Mouse (Mus musculus) gastrocnemius, postnatal 14 days (tissue): Measurements from ENCODE around the gene Spink4. TPM values are rescaled to one million over a fixed set of nuclear protein-coding genes. Genes with fewer than 3 reads are reported as not detected.

Experiments used
- DNase-seq: peaks from one replicate; pipeline ENCODE4 v3.0.0; 2021; ENCODE audit warnings: mixed read lengths
- intact Hi-C: fragments of 180-260 bp; cut with DNase I; formaldehyde crosslinking; loops from one replicate; pipeline ENCODE4 v1.15.1; 2025; ENCODE audit warnings: low total_unique reads
- total RNA-seq, 2 experiments: library from RNA; stranded (reverse); gene quantifications; 2 replicates each; pipeline ENCODE4 v1.2.3; 2021

Gene Spink4
- total RNA-seq, 2 experiments from 2014 or later: not detected

DNA sequence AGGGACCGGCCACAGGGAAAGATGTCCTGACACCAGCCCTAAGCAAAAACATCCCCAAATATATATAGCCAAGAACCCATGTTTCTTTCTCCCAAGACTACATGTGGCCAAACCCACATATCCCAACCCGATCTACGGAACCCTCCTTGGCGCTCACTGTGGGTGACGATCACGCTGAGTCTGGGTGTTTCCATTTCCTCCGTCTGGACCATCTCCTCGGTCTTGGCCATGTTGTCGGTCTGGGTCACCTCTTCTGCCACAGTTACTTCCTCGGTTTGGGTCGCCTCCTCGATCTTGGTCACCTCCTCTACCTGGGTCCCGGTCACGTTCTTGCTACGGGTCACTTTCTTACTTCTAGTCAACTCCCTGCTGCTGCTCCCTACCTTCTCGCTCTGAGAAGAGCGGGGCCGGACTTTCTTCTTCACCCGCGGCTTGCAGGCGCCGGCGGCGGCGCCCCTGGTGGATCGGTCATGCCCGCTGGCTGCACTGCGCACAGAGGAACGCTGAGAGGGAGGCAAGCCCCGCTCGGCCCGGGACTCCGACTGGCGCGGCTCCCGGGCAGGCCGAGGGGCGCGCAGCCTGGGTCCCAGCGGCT, 27.8 kb downstream of the Spink4 start:
- intact Hi-C loops: loop anchor here (2.0 kb wide), 1 partner anchor 23 kb away; the partner anchor contains the start of gene Nfx1
- DNase-seq: no peak

DNA sequence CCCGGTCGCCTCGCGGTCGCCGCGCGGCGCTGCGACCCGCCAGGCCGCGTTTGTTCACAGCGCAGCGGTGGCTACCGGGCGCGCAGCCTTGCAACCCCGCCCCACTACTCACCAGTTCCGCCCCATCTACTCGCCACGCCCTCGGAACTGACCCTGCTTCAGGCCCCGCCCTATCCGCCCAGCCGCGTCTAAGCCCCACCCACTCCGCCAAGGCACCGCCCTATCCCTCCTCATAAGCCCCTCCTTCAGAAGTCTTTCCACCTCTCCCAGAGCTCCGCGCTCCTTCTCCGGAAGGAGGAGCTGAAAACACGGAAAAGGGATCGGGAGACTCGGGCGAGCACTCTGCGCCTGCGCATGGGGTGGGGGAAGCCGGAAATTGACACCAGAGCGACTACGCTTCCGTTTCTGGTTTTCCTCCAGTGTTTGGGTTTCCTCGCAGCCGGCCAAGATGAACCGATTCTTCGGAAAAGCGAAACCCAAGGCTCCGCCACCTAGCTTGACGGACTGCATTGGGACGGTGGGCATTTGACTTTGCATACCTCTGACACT, 28.4 kb downstream of the Spink4 start, which contains the start of the genes Bag1 and Chmp5:
Bag1 (minus strand) TSS at position 135 of the 549 bp plus-strand sequence.
Chmp5 (plus strand) TSS at position 248 of the 549 bp plus-strand sequence.
- intact Hi-C loops: loop anchor here (2.0 kb wide), 1 partner anchor 23 kb away; the partner anchor contains the start of gene Nfx1
- DNase-seq: peak; percentile 98

DNA sequence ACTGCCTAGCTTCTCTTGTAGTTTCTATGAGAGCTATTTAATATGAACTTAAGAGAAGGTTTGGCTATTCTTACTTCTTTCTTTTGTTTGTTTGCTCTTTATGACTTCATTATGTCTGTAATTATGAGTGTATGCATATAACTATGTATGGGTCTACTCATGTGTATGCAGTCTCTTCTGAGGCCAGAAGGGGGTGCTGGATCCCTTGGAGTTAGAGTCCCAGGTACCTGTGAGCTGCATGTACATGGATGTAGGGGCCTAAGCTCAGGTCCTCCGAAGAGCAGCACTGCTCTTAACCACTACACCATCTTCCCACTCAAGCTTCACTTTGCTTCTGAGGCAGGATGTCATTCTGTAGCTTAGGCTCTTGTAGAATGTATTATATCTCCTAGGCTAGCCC, 33.7 kb downstream of the Spink4 start:
- intact Hi-C loops: no loop called here
- no peak for DNase-seq

DNA sequence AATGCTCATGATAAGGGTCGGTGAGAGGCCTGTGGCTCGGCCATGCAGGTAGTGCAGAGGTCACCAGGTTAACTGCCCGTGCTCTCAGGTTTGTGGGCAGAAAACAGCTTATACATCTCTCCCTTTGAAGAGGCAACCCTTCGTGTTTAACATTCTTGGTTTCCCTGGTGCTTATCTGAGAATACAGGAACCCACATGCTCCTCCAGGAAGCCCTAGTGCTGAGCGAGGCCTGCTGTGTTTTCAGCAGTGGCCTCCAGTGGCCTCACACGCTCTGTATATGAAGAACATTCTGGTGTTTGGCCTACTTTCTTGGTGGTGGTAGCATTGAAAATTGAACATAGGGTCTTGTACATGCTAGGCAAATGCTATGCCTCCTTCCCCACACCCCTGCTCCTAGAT, 36.1 kb downstream of the Spink4 start:
- intact Hi-C loops: no loop called here

DNA sequence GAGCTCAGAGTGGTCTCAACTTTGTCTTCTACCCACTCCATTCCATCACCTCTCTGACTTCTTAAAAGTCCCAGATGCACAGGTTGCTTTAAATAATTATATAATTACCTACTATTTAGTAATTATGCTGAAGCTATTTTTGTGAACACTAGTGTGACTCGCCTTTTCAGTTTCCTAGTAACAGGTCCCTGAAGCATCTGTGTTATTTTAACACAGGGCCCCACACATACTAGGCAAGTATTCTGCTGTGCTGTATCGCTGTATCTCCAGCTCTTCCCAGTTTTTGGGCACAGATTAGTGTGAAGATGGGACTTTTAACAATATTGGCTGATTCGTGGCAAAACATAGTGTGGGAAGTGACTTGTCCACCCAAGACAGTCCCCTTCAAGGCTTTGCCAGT, 43.7 kb downstream of the Spink4 start:
- DNase-seq: no peak
- intact Hi-C loops: no loop called here

More for the DNA sequence above, 36.1 kb downstream of the Spink4 start:
- no peak for DNase-seq

DNA sequence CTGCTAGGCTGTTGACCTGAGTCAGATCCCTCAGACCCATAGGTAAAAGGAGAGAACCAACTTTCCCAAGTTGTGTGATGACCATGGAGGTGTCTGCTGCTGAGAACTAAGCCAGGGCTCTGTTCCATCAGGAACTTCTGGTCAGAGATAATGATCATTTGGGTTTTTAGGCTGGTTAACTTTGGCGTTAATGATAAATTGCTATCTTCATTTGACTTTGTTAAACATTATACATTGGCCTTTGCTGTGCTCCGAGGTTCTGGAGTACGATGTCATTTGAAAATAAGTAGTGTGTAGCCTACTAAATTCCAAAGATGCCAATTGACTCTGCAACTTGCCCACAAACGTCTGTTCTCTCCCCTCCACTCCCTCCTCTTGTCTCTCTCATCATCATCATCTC, 49.3 kb downstream of the Spink4 start:
- intact Hi-C loops: no loop called here
- DNase-seq: no peak

DNA sequence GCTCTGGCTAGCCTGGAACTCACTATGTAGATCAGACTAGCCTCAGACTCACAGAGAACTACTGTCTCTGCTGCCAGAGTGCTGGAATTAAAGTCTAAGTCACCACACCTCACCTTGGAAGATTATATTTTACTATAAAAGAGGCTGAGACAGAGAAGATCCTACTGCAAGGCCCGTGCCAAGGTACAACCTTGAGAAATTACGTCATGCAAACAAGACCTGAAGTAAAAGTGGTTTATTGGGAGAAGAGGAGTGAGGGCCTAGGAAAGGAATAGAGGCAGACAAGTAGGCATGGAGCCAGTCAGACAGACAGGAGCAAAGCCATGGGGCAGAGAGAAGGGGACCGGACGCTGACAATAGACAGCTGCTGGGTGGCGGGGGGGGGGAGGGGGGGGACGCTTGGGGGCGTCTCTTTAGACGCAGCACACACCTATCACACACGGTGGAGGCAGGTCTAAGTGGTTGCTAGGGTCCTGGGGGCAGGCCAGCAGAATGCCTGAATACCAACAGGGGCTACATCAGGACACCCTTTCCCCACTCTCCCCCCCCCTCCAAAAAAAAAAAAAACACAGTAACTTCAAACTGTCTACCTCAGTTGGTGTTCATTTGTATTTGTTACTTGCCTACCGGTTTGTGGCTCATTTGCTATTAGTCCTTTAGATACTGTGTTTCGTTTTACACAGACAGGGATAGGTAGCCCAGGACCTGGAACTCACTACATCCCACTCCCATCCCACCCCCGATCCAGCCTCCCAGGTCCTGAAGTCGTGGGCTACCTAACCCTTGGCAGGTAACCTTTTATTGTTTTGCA, 50.1 kb downstream of the Spink4 start:
- intact Hi-C loops: loop anchor here (2.0 kb wide), 1 partner anchor 21 kb away; the partner anchor contains the start of genes Bag1 and Chmp5
- no peak for DNase-seq

DNA sequence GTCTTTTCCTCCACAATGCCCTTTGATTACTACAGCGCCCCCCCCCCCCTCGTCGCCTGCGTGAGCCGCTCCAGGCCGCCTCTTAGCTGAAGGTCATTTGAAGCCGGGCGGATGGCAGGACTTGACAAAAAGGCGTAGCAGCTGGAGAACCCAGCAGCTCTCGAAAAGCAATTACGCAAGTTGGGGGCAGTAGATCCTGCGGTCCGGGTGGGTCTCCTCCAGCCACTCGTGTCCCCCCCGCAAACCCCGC, 50.7 kb downstream of the Spink4 start:
- intact Hi-C loops: loop anchor here (2.0 kb wide), 1 partner anchor 22 kb away; the partner anchor contains the start of genes Bag1 and Chmp5
- DNase-seq: no peak

DNA sequence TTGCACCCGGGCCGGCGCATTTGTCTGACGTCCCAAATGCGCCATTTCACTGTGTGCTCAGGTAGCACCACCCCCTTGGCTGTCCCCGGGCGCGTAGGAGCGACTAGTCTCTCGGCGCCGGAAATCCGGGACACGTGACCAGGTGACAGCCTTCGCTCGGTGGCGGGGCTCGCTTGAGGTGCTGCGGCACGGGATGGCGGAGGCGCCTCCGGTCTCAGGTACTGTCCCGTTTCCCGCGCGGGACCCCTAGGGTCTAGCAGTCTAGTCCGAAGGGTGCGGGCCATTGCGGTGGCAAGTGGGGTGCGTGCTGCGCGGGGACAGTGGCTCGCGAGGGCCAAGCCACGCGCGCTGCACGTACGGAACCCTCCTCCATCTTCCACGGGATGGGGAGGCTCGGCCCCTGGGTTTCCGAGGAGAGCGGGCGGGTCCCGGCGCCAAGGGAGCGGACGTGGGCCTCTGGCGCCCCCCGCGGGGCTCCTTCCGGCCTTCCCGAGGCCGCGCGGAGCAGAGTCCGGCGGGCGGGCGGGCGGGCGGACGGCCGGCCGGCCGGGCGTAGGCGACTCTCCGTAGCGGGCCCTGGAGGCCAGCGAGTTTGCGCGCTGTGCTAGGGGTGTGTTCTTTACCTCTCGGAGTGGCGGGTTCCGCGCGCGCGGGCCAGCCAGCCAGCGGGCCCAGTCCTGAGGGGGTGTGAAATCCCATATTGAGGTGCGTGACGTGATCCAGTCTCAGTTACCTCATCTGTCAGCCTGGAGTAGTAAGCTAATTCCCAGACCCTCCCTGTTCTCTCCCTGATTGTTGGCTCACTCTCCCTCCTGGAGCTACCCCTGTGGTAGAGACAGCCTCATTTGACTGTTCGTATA, 51.2 kb downstream of the Spink4 start, which contains the start of gene Nfx1:
Nfx1 (plus strand) TSS at position 65 of the 860 bp plus-strand sequence.
- intact Hi-C loops: loop anchor here (2.0 kb wide), 1 partner anchor 22 kb away; the partner anchor contains the start of genes Bag1 and Chmp5
- DNase-seq: peak; percentile 97

DNA sequence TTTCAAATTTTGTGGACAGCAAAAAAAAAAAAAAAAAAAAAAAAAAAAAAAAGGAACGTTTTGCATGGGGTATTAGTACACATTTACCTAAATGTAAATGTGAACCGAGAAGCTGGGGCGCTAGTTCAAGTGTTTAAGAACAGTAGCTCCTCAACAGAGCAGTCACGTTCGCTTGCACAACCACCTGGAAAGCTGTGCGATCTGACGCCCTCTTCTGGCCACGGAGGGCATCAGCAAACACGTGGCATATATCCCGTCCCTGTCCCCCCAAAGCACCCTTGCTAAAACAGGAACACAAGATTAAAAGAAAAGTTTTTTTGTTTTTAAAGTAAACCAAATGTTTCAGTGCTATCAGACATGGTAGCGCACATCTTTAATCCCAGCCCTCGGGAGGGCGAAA, 51.9 kb downstream of the Spink4 start:
- intact Hi-C loops: loop anchor here (2.0 kb wide), 1 partner anchor 23 kb away; the partner anchor contains the start of genes Bag1 and Chmp5
- DNase-seq: peak; percentile 38

DNA sequence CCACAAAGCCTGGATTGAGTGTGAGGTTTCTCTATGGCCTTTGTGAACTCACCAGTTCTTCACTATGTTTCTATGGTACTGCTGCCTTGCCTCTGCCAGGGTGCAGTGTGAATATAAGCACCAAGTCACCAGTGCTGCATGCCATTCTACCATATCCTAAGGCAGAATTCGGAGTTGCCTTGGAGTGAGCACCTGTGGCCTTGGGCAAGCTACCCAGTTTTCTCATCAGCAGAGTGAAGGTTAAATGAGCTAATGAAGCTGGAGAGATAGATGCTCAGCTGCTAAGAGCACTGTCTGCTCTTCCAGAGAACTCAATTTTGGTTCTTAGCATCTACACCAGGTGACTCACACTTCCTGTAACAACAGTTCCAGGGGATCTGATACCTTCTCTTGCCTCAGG, 54.2 kb downstream of the Spink4 start:
- no peak for DNase-seq
- intact Hi-C loops: no loop called here

DNA sequence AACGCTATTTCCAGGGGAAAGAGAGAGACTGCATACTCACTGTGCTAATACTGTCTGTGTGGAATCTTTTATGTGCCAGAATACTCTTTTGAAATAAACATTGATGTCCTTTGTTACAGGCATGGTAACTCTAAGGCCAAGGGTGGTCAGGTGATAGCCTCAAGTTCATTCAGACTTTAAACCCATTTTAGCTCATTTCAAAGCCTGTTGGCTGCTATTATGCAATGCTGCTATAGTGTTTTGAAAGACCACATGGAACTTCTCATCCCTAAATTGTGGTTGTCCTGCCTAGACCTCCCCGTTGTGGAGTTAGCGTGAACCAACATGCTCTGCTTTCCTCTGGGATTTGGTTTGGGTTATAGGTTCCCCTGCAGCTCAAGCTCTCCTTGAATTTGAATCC, 55.8 kb downstream of the Spink4 start:
- intact Hi-C loops: no loop called here

DNA sequence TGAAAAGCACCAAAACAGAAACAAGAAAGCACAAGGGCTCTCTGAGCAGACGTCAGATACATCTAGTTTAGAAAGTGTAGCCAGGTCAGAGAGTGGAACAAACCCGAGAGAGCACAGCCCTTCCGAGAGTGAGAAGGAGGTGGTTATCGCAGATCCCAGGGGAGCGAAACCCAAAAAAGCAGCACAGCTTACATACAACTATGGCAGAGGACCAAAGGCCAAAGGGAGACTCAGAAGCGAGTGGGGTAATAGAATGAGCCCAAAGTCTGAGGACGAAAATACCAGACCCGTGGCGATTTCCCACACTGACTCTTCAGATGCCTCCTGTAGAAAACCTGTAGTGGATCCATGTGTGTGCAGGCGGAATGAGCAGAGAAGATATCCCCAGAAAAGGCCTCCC, 56.8 kb downstream of the Spink4 start:
- DNase-seq: no peak
- intact Hi-C loops: no loop called here

More for the DNA sequence above, 55.8 kb downstream of the Spink4 start:
- DNase-seq: no peak

DNA sequence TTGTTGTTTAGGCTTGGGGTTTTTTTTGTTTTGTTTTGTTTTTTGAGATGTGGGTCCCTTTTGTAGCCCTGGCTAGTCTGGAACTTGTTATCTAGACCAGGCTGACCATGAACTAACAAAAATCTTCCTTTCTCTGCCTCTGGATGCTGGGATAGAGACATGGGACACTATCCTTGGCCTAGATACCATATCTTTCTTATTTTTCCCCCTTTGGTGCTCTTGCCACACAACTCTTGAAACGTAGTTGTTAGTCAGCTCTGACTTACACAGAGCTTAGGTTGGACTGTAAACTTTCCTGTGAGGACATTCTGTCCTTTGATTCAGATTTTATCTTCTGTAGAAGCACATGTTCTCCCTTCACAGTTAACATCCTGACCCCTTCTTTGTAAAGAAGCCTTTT, 59.6 kb downstream of the Spink4 start:
- intact Hi-C loops: no loop called here
- no peak for DNase-seq

Other genes with a start within 250 kb of the Spink4 start
- gene Aptx, start 216.9 kb upstream of the Spink4 start, total RNA-seq: 10 to 100 TPM; 12.9 to 13.0 TPM
- gene Dnaja1, start 197.9 kb upstream of the Spink4 start, total RNA-seq: 10 to 100 TPM; 43.2 to 59.6 TPM
- gene Smu1, start 162.1 kb upstream of the Spink4 start, total RNA-seq: 10 to 100 TPM; 28.8 to 29.4 TPM
- 10 to 100 TPM; 36.3 to 38.8 TPM for gene B4galt1, start 66.0 kb upstream of the Spink4 start, total RNA-seq
- 100 to 1,000 TPM; 147 to 150 TPM for gene Bag1, start 28.2 kb downstream of the Spink4 start, total RNA-seq
- 10 to 100 TPM; 26.7 to 27.9 TPM for gene Chmp5, start 28.4 kb downstream of the Spink4 start, total RNA-seq
- gene Nfx1, start 50.9 kb downstream of the Spink4 start, total RNA-seq: 10 to 100 TPM; 18.3 to 18.9 TPM
- 10 to 100 TPM; 11.4 to 14.5 TPM for gene Aqp7, start 128.1 kb downstream of the Spink4 start, total RNA-seq
- not detected for gene Aqp3, start 178.1 kb downstream of the Spink4 start, total RNA-seq
- gene Nol6, start 204.4 kb downstream of the Spink4 start, total RNA-seq: 10 to 100 TPM; 15.3 to 16.6 TPM
- 10 to 100 TPM; 77.4 to 84.4 TPM for gene Ube2r2, start 215.7 kb downstream of the Spink4 start, total RNA-seq